In genomic region chr19:37654012-37654411, GRCm38 (mm10) we compare ENCODE assay signal across 36 mouse cellular contexts. TPM values are rescaled to one million over a fixed set of nuclear protein-coding genes. Genes with fewer than 3 reads are reported as not detected.
DNase-seq lines count a peak whose midpoint lies in the region; ATAC-seq lines count a peak whose summit lies in the region.
"Had no signal": no experiment of that assay in that cellular context is flagged by ENCODE, and none has a peak within 500 bp of the region (broad histone marks: within the 10 kb centered on the region; RNA-seq: fewer than 3 reads in every experiment).

No protein-coding gene starts in this region.

- H3K9ac ChIP-seq in liver, embryonic 13.5 days = peak overlapping the region; percentile 36; the same call in 1 of the 2 replicates
- H3K9ac ChIP-seq in forebrain, embryonic 15.5 days (replicated peaks) = no peak overlapping the region
- H3K9ac ChIP-seq: forebrain, embryonic 12.5 days; heart, embryonic 15.5 days; hindbrain, embryonic 13.5 days; limb, embryonic 15.5 days; neural tube, embryonic 12.5 days had no signal

- peaks cover 91% of the 10 kb centered on the region for H3K36me3 ChIP-seq in megakaryocyte, embryonic 14.5 days (replicated peaks; ENCODE audit: low read length)
- peaks cover 13% of the 10 kb centered on the region for H3K36me3 ChIP-seq in liver, embryonic 13.5 days
- no peaks in the 10 kb centered on the region for H3K36me3 ChIP-seq in forebrain, embryonic 15.5 days
- H3K36me3 ChIP-seq: forebrain, embryonic 12.5 days; heart, embryonic 10.5 days; heart, embryonic 15.5 days; hindbrain, embryonic 13.5 days; limb, embryonic 10.5 days; limb, embryonic 15.5 days; neural tube, embryonic 12.5 days had no signal

- 25% methylated on average over 5 of the region's 5 CpGs for WGBS in liver, embryonic 13.5 days (ENCODE audit: insufficient replicate concordance)
- 22% methylated on average over 5 of the region's 5 CpGs for WGBS in forebrain, embryonic 15.5 days

- no peak for ATAC-seq in megakaryocyte, adult 5-6 weeks (ENCODE audit: poor library complexity, severe bottlenecking)
- peak; percentile 73 for ATAC-seq in liver, embryonic 13.5 days (ENCODE audit: low read depth)
- no peak for ATAC-seq in forebrain, embryonic 15.5 days (replicated peaks)
- ATAC-seq: CD4-positive, CD25-positive, alpha-beta regulatory T cell, adult 4 months; intestine, embryonic 16.5 days; midbrain, embryonic 16.5 days had no signal

- peaks cover 38% of the 10 kb centered on the region for H3K4me1 ChIP-seq in megakaryocyte, embryonic 14.5 days
- peaks cover 12% of the 10 kb centered on the region for H3K4me1 ChIP-seq in liver, embryonic 13.5 days (replicated peaks)
- no peaks in the 10 kb centered on the region for H3K4me1 ChIP-seq in forebrain, embryonic 15.5 days
- H3K4me1 ChIP-seq: heart, embryonic 15.5 days; hindbrain, embryonic 13.5 days; limb, embryonic 15.5 days had no signal

- H3K4me2 ChIP-seq in liver, embryonic 13.5 days = no peak overlapping the region
- no peak overlapping the region for H3K4me2 ChIP-seq in forebrain, embryonic 15.5 days (replicated peaks)
- H3K4me2 ChIP-seq: forebrain, embryonic 12.5 days; heart, embryonic 15.5 days; hindbrain, embryonic 13.5 days; limb, embryonic 15.5 days; neural tube, embryonic 12.5 days had no signal

- H3K27ac ChIP-seq in liver, embryonic 13.5 days = no peak overlapping the region
- no peak overlapping the region for H3K27ac ChIP-seq in forebrain, embryonic 15.5 days (replicated peaks)
- H3K27ac ChIP-seq: forebrain, embryonic 12.5 days; heart, embryonic 10.5 days; heart, embryonic 15.5 days; hindbrain, embryonic 13.5 days; kidney, postnatal 0 days; limb, embryonic 10.5 days; limb, embryonic 15.5 days; neural tube, embryonic 12.5 days had no signal

- no peaks in the 10 kb centered on the region for H3K27me3 ChIP-seq in megakaryocyte, embryonic 14.5 days (replicated peaks)
- H3K27me3 ChIP-seq in liver, embryonic 13.5 days = no peaks in the 10 kb centered on the region
- H3K27me3 ChIP-seq in forebrain, embryonic 15.5 days = no peaks in the 10 kb centered on the region
- H3K27me3 ChIP-seq: heart, embryonic 15.5 days; limb, embryonic 15.5 days; neural tube, embryonic 12.5 days had no signal

- DNase-seq in embryo, embryonic 9.5 days (ENCODE audit: extremely low spot score) = peak; percentile 19
- DNase-seq in liver, embryonic 13.5 days = no peak
- DNase-seq in retina, postnatal 1 day = peak; percentile 18
- no peak for DNase-seq in spleen, postnatal 4 days (ENCODE audit: low spot score in 2 of 2)
- DNase-seq: adrenal gland, adult 2 months; adrenal gland, postnatal 36 days; cerebellum, adult 18-20 months; cerebellum, postnatal 25 days; gastrocnemius, postnatal 25 days; heart, adult 11 months; kidney, adult 8-10 months; kidney, postnatal 4 days; lung, adult 2 months; lung, postnatal 10 days had no signal

- H3K9me3 ChIP-seq in megakaryocyte, embryonic 14.5 days = no peaks in the 10 kb centered on the region
- H3K9me3 ChIP-seq in liver, embryonic 13.5 days (replicated peaks) = no peaks in the 10 kb centered on the region
- H3K9me3 ChIP-seq in forebrain, embryonic 15.5 days = no peaks in the 10 kb centered on the region
- H3K9me3 ChIP-seq: forebrain, embryonic 12.5 days; heart, embryonic 10.5 days; heart, embryonic 15.5 days; hindbrain, embryonic 13.5 days; limb, embryonic 10.5 days; limb, embryonic 15.5 days; neural tube, embryonic 12.5 days had no signal

- H3K4me3 ChIP-seq in megakaryocyte, embryonic 14.5 days (replicated peaks) = peak overlapping the region; percentile 3
- no peak overlapping the region for H3K4me3 ChIP-seq in liver, embryonic 13.5 days (replicated peaks)
- H3K4me3 ChIP-seq in forebrain, embryonic 15.5 days = no peak overlapping the region
- H3K4me3 ChIP-seq: erythroblast, embryonic 14.5 days; forebrain, embryonic 12.5 days; heart, embryonic 10.5 days; heart, embryonic 15.5 days; hindbrain, embryonic 13.5 days; limb, embryonic 10.5 days; limb, embryonic 15.5 days; myocyte; neural tube, embryonic 12.5 days had no signal

RNA-seq across cellular contexts. Expression of gene Cyp26c1, which starts 31.4 kb away (rescaled TPM):
- polyA plus RNA-seq in megakaryocyte, embryonic 14.5 days (2012; ENCODE audit: insufficient read depth, low replicate concordance) = 2.0 TPM in 1 of 2 replicates, not detected in the other
- not detected in 2 replicates for total RNA-seq in megakaryocyte, adult 5-6 weeks (2015)
- total RNA-seq in megakaryocyte, adult 5-6 weeks (2017) = not detected in 2 replicates
- not detected in 2 replicates for polyA plus RNA-seq in liver, embryonic 13.5 days (2015; fragmentation: Nextera tagmentation; extraction: Ambion mirVana)
- polyA plus RNA-seq in forebrain, embryonic 15.5 days (2015; fragmentation: Nextera tagmentation; extraction: Ambion mirVana) = not detected in 2 replicates
- total RNA-seq: adrenal gland, adult 2 months; adrenal gland, postnatal 36 days; gastrocnemius, adult 18-20 months; heart, postnatal 25 days had no signal
- polyA plus RNA-seq: adrenal gland, adult 2 months; brain, embryonic 14.5 days; CD4-positive, CD25-positive, alpha-beta regulatory T cell, adult 4 months; erythroblast, embryonic 14.5 days; forebrain, embryonic 12.5 days; heart, embryonic 15.5 days; hindbrain, embryonic 13.5 days; intestine, embryonic 16.5 days; kidney, postnatal 0 days; limb, embryonic 10.5 days; limb, embryonic 15.5 days; midbrain, embryonic 16.5 days; neural tube, embryonic 12.5 days; stomach, embryonic 14.5 days; testis, adult 2 months; thymus, postnatal 0 days had no signal

RNA-seq across cellular contexts. Expression of gene Cyp26a1, which starts 43.6 kb away (rescaled TPM):
- 1.3 TPM in 1 of 2 replicates, not detected in the other for polyA plus RNA-seq in megakaryocyte, embryonic 14.5 days (2012; ENCODE audit: insufficient read depth, low replicate concordance)
- not detected in 2 replicates for total RNA-seq in megakaryocyte, adult 5-6 weeks (2015)
- 0.37 TPM in 1 of 2 replicates, not detected in the other for total RNA-seq in megakaryocyte, adult 5-6 weeks (2017)
- polyA plus RNA-seq in liver, embryonic 13.5 days (2015; fragmentation: Nextera tagmentation; extraction: Ambion mirVana) = 0.16 and 0.27 TPM in 2 replicates
- polyA plus RNA-seq in forebrain, embryonic 15.5 days (2015; fragmentation: Nextera tagmentation; extraction: Ambion mirVana) = not detected in 2 replicates
- total RNA-seq: adrenal gland, postnatal 36 days; gastrocnemius, adult 18-20 months had no signal
- polyA plus RNA-seq: adrenal gland, adult 2 months; CD4-positive, CD25-positive, alpha-beta regulatory T cell, adult 4 months; erythroblast, embryonic 14.5 days had no signal

Comparison
In these comparisons a context has a peak if more than half of its experiments do, and no peak if none do; other contexts are left out.
1. DNase-seq: peak in embryo, embryonic 9.5 days (single experiment) and retina, postnatal 1 day (single experiment); none in liver, embryonic 13.5 days (single experiment) and spleen, postnatal 4 days (0 of 2).